Mouse (Mus musculus) neural tube, embryonic 14.5 days (tissue): ENCODE results near the gene Eif2b4. TPM values are rescaled to one million over a fixed set of nuclear protein-coding genes. Genes with fewer than 3 reads are reported as not detected.
A peak's percentile ranks its signal among the peaks of the same experiment; 100 is the strongest.

ENCODE experiments used
- ATAC-seq: fragments of 200-750 bp; cut with Nextera tagmentation; 2 replicates; pipeline ENCODE4 v1.8.0; 2017; ENCODE audit warnings: low read depth, mild to moderate bottlenecking, moderate TSS enrichment, moderate library complexity
- H3K27ac ChIP-seq: fragments of 300-500 bp; sonication (generic); 2 replicates; pipeline ENCODE4 v1.5.1; 2014; ENCODE audit warnings: low read depth, mild to moderate bottlenecking, control low read depth, low read length, moderate library complexity, mixed read lengths
- H3K27me3 ChIP-seq: fragments of 300-500 bp; sonication (generic); 2 replicates; pipeline ENCODE4 v1.6.1; 2014; ENCODE audit warnings: low read length; ENCODE audit not compliant: control insufficient read depth, insufficient read depth
- H3K36me3 ChIP-seq: fragments of 300-500 bp; sonication (generic); 2 replicates; pipeline ENCODE4 v1.6.1; 2014; ENCODE audit warnings: low read length, mixed read lengths; ENCODE audit not compliant: control insufficient read depth, insufficient read depth
- H3K4me1 ChIP-seq: fragments of 300-500 bp; sonication (generic); 2 replicates; pipeline ENCODE4 v1.6.1; 2014; ENCODE audit warnings: low read length; ENCODE audit not compliant: control insufficient read depth, insufficient read depth
- H3K4me2 ChIP-seq: fragments of 300-500 bp; sonication (generic); 2 replicates; pipeline ENCODE4 v1.6.1; 2014; ENCODE audit warnings: mild to moderate bottlenecking, low read depth, low read length, control low read depth
- H3K4me3 ChIP-seq: fragments of 300-500 bp; sonication (generic); 2 replicates; pipeline ENCODE4 v1.5.1; 2014; ENCODE audit warnings: low read depth, low read length, control low read depth, mixed read lengths
- H3K9ac ChIP-seq: fragments of 300-500 bp; sonication (generic); replicated peaks from 2 replicates; pipeline ENCODE4 v1.6.1; 2014; ENCODE audit warnings: low read depth, mild to moderate bottlenecking, control low read depth, low read length, mixed read lengths
- H3K9me3 ChIP-seq: fragments of 300-500 bp; sonication (generic); 2 replicates; pipeline ENCODE4 v1.6.1; 2016; ENCODE audit warnings: low read length; ENCODE audit not compliant: control insufficient read depth
- WGBS: fragments of 180-500 bp; shearing (Covaris S2); extraction: QIAGEN DNeasy Blood & Tissue Kit; methylation state at CpG from one replicate; pipeline ENCODE4 v1.1.7; 2014; 5-methylcytosine and 5-hydroxymethylcytosine counted together
- polyA plus RNA-seq: library from polyadenylated mRNA; unstranded; fragments of >200 nt; fragmentation: Nextera tagmentation; extraction: Ambion mirVana; gene quantifications from 2 replicates; pipeline ENCODE4 v1.2.1, GENCODE M21; 2014

Eif2b4 gene
- polyA plus RNA-seq, 1 experiment from 2014 or later = 79.0 TPM

- no peak overlapping the region for H3K9ac ChIP-seq
- H3K27me3 ChIP-seq = no peaks in the 10 kb centered on the region
- H3K4me1 ChIP-seq = peaks cover 29% of the 10 kb centered on the region
- ATAC-seq = no peak
- WGBS = 92% methylated on average over 10 of the region's 10 CpGs
- H3K36me3 ChIP-seq = peaks cover 57% of the 10 kb centered on the region
- peaks cover 5% of the 10 kb centered on the region for H3K9me3 ChIP-seq
- H3K4me3 ChIP-seq = no peak overlapping the region
- no peak overlapping the region for H3K4me2 ChIP-seq
- H3K27ac ChIP-seq = no peak overlapping the region
These were observed 3.0 kb upstream of the Eif2b4 start for GRCm38 (mm10) chr5:31196207-31196606.

- Histone ChIP-seq H3K4me3 (no peak overlapping the region), H3K4me2 (no peak overlapping the region), H3K27ac (no peak overlapping the region), H3K9ac (no peak overlapping the region), H3K36me3 (peaks cover 58% of the 10 kb centered on the region), H3K27me3 (no peaks in the 10 kb centered on the region), H3K9me3 (peaks cover 5% of the 10 kb centered on the region), H3K4me1 (peaks cover 25% of the 10 kb centered on the region)
- 94% methylated on average over 4 of the region's 4 CpGs for whole genome bisulfite sequencing
- ATAC-seq = no peak
These were observed 2.4 kb upstream of the Eif2b4 start for GRCm38 (mm10) chr5:31195671-31196070.

GRCm38 (mm10) chr5:31194486-31195485, 1.6 kb upstream of the Eif2b4 start:
- WGBS = 94% methylated on average over 16 of the region's 16 CpGs
- peak overlapping the region; percentile 95; the same call in 1 of the 2 replicates for H3K4me2 ChIP-seq
- no peak overlapping the region for H3K9ac ChIP-seq
- no peak overlapping the region for H3K27ac ChIP-seq
- H3K4me3 ChIP-seq = peak overlapping the region; percentile 72; the same call in 1 of the 2 replicates
- ATAC-seq = no peak
- H3K4me1 ChIP-seq = peaks cover 17% of the 10 kb centered on the region
- H3K27me3 ChIP-seq = no peaks in the 10 kb centered on the region
- peaks cover 59% of the 10 kb centered on the region for H3K36me3 ChIP-seq
- no peaks in the 10 kb centered on the region for H3K9me3 ChIP-seq

- WGBS = 12% methylated on average over 25 of the region's 25 CpGs
- no peaks in the 10 kb centered on the region for H3K9me3 ChIP-seq
- ATAC-seq = no peak
These were observed 526 bp upstream of the Eif2b4 start for GRCm38 (mm10) chr5:31193631-31194281.

GRCm38 (mm10) chr5:31192045-31192938, 938 bp downstream of the Eif2b4 start:
- peak overlapping the region; percentile 72 for H3K4me3 ChIP-seq
- H3K27me3 ChIP-seq = no peaks in the 10 kb centered on the region
- peaks cover 53% of the 10 kb centered on the region for H3K36me3 ChIP-seq
- peak overlapping the region; percentile 78 for H3K4me2 ChIP-seq
- peak overlapping the region; percentile 67 for H3K9ac ChIP-seq
- peak overlapping the region; percentile 72; the same call in 1 of the 2 replicates for H3K27ac ChIP-seq
- H3K4me1 ChIP-seq = peaks cover 17% of the 10 kb centered on the region
- peak; percentile 53 for ATAC-seq
- H3K9me3 ChIP-seq = no peaks in the 10 kb centered on the region
- 17% methylated on average over 41 of the region's 42 CpGs for WGBS

More at GRCm38 (mm10) chr5:31193631-31194281, 526 bp upstream of the Eif2b4 start:
- Histone ChIP-seq H3K9ac (peak overlapping the region; percentile 74), H3K36me3 (peaks cover 56% of the 10 kb centered on the region), H3K4me2 (peak overlapping the region; percentile 95), H3K4me3 (peak overlapping the region; percentile 72), H3K27ac (peak overlapping the region; percentile 80), H3K4me1 (peaks cover 17% of the 10 kb centered on the region), H3K27me3 (no peaks in the 10 kb centered on the region)

- Histone ChIP-seq H3K4me1 (peaks cover 17% of the 10 kb centered on the region), H3K27ac (no peak overlapping the region), H3K4me2 (no peak overlapping the region), H3K27me3 (no peaks in the 10 kb centered on the region), H3K36me3 (peaks cover 37% of the 10 kb centered on the region), H3K9ac (no peak overlapping the region), H3K4me3 (no peak overlapping the region), H3K9me3 (no peaks in the 10 kb centered on the region)
- 91% methylated on average over 9 of the region's 9 CpGs for WGBS
- no peak for ATAC-seq
These were observed 3.0 kb downstream of the Eif2b4 start for GRCm38 (mm10) chr5:31190201-31190600.

GRCm38 (mm10) chr5:31188223-31188840, 4.9 kb downstream of the Eif2b4 start:
- no peaks in the 10 kb centered on the region for H3K27me3 ChIP-seq
- ATAC-seq = no peak
- no peak overlapping the region for H3K9ac ChIP-seq
- H3K27ac ChIP-seq = no peak overlapping the region
- WGBS = 76% methylated on average over 4 of the region's 4 CpGs
- H3K4me3 ChIP-seq = no peak overlapping the region
- peaks cover 33% of the 10 kb centered on the region for H3K36me3 ChIP-seq
- H3K4me2 ChIP-seq = no peak overlapping the region
- H3K9me3 ChIP-seq = no peaks in the 10 kb centered on the region
- peaks cover 8% of the 10 kb centered on the region for H3K4me1 ChIP-seq

- H3K27ac ChIP-seq = no peak overlapping the region
- ATAC-seq = no peak
- H3K36me3 ChIP-seq = peaks cover 16% of the 10 kb centered on the region
- no peaks in the 10 kb centered on the region for H3K27me3 ChIP-seq
- WGBS = 67% methylated on average over 4 of the region's 4 CpGs
- H3K9ac ChIP-seq = no peak overlapping the region
- H3K9me3 ChIP-seq = no peaks in the 10 kb centered on the region
- H3K4me1 ChIP-seq = peaks cover 6% of the 10 kb centered on the region
- no peak overlapping the region for H3K4me2 ChIP-seq
- H3K4me3 ChIP-seq = no peak overlapping the region
These were observed 9.6 kb downstream of the Eif2b4 start for GRCm38 (mm10) chr5:31183678-31184077.
